Mouse (Mus musculus): ENCODE data around the gene Mpi. TPM values are rescaled to one million over a fixed set of nuclear protein-coding genes. Genes with fewer than 3 reads are reported as not detected.

Gene Mpi
- 10.7 and 14.5 TPM in 2 replicates for total RNA-seq (2017)

- ATAC-seq (replicated peaks; ENCODE audit: low read depth, poor library complexity, severe bottlenecking): peak; percentile 66; the same call in 1 of the 2 replicates
Measured at GRCm38 (mm10) chr9:57552139-57552887, at the start of gene Mpi. Gene Mpi (minus strand): TSS chr9:57552763.

- no peak for ATAC-seq (replicated peaks; ENCODE audit: low read depth, poor library complexity, severe bottlenecking)
Measured at GRCm38 (mm10) chr9:57602098-57602497, 49.5 kb upstream of the Mpi start.

GRCm38 (mm10) chr9:57601353-57601706, 48.8 kb upstream of the Mpi start:
- no peak for ATAC-seq (replicated peaks; ENCODE audit: low read depth, poor library complexity, severe bottlenecking)

- ATAC-seq (replicated peaks; ENCODE audit: low read depth, poor library complexity, severe bottlenecking): 0 out of 2 replicates have a peak, but pooled peaks have one; percentile 45
Measured at GRCm38 (mm10) chr9:57600620-57601352, 48.2 kb upstream of the Mpi start.

GRCm38 (mm10) chr9:57598851-57599563, 46.4 kb upstream of the Mpi start:
- ATAC-seq (replicated peaks; ENCODE audit: low read depth, poor library complexity, severe bottlenecking): no peak

GRCm38 (mm10) chr9:57597929-57598382, 45.4 kb upstream of the Mpi start:
- ATAC-seq (replicated peaks; ENCODE audit: low read depth, poor library complexity, severe bottlenecking): no peak

- ATAC-seq (replicated peaks; ENCODE audit: low read depth, poor library complexity, severe bottlenecking): no peak
Measured at GRCm38 (mm10) chr9:57597265-57597664, 44.7 kb upstream of the Mpi start.

- no peak for ATAC-seq (replicated peaks; ENCODE audit: low read depth, poor library complexity, severe bottlenecking)
Measured at GRCm38 (mm10) chr9:57594174-57594509, 41.6 kb upstream of the Mpi start.

- ATAC-seq (replicated peaks; ENCODE audit: low read depth, poor library complexity, severe bottlenecking): no peak
Measured at GRCm38 (mm10) chr9:57593454-57594173, 41.1 kb upstream of the Mpi start.

GRCm38 (mm10) chr9:57590726-57591125, 38.2 kb upstream of the Mpi start:
- ATAC-seq (replicated peaks; ENCODE audit: low read depth, poor library complexity, severe bottlenecking): no peak

- peak; percentile 85 for ATAC-seq (replicated peaks; ENCODE audit: low read depth, poor library complexity, severe bottlenecking)
Measured at GRCm38 (mm10) chr9:57589224-57590126, 36.9 kb upstream of the Mpi start, which contains the start of gene Ulk3. Gene Ulk3 (plus strand): TSS chr9:57589452.

- no peak for ATAC-seq (replicated peaks; ENCODE audit: low read depth, poor library complexity, severe bottlenecking)
Measured at GRCm38 (mm10) chr9:57584991-57585390, 32.4 kb upstream of the Mpi start.

GRCm38 (mm10) chr9:57577144-57577849, 24.7 kb upstream of the Mpi start:
- ATAC-seq (replicated peaks; ENCODE audit: low read depth, poor library complexity, severe bottlenecking): peak; percentile 81

- no peak for ATAC-seq (replicated peaks; ENCODE audit: low read depth, poor library complexity, severe bottlenecking)
Measured at GRCm38 (mm10) chr9:57575577-57575976, 23.0 kb upstream of the Mpi start.

- no peak for ATAC-seq (replicated peaks; ENCODE audit: low read depth, poor library complexity, severe bottlenecking)
Measured at GRCm38 (mm10) chr9:57574397-57574796, 21.8 kb upstream of the Mpi start.

GRCm38 (mm10) chr9:57568500-57568899, 15.9 kb upstream of the Mpi start:
- no peak for ATAC-seq (replicated peaks; ENCODE audit: low read depth, poor library complexity, severe bottlenecking)

- ATAC-seq (replicated peaks; ENCODE audit: low read depth, poor library complexity, severe bottlenecking): no peak
Measured at GRCm38 (mm10) chr9:57566846-57567245, 14.3 kb upstream of the Mpi start.

GRCm38 (mm10) chr9:57565741-57566221, 13.2 kb upstream of the Mpi start:
- peak; percentile 20 for ATAC-seq (replicated peaks; ENCODE audit: low read depth, poor library complexity, severe bottlenecking)

Measured in common myeloid progenitor, adult 5-6 weeks (primary cell).